Mouse (Mus musculus) urinary bladder, adult 18-20 months (tissue): ENCODE measurements around the gene Klra10.
"Not testable (repeated sequence)": the region's sequence is repeated elsewhere in the genome, so short reads cannot be mapped to it uniquely, and the experiment has no call there.

Experiments
- DNase-seq, 2 experiments: peaks; one replicate each; pipeline ENCODE4 v3.0.0; 2022; ENCODE audit warnings: low spot score in 2 of 2, mixed read lengths in 2 of 2

Gene Klra10

GRCm38 (mm10) chr6:130281828-130282227 is at the start of gene Klra10:
Gene Klra10 (minus strand): TSS chr6:130281928.
- DNase-seq: not testable (repeated sequence)

DNA sequence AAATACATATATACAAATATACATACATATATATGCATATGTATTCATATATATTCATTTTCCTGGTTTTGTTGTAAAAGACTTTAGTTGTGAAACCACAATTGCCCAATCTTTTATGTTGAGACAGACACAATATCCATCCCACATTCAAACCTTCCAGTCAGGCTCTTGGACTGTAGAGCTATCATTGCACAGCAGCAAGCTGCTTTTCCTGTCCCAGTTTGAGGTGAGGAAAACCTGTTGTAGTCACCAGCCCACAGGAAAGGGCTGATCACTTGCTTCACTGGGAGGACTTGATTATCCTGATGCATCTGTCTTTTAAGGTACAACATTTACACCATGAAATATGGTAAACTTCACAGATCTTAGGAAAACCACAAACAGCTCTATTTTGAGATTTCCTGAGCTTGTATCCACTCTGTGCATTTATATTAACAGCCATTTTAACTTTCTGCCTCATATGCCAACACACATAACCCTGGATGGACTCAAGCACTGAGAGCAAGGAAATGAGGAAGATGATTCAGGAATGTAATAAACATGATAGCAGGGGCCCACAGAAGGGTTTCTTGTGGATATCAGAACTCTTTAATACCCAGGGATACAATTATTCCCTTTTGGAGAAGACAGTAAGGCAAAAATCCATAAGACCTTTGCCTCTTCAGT is 6.4 kb upstream of the Klra10 start:
- no peak for DNase-seq

DNA sequence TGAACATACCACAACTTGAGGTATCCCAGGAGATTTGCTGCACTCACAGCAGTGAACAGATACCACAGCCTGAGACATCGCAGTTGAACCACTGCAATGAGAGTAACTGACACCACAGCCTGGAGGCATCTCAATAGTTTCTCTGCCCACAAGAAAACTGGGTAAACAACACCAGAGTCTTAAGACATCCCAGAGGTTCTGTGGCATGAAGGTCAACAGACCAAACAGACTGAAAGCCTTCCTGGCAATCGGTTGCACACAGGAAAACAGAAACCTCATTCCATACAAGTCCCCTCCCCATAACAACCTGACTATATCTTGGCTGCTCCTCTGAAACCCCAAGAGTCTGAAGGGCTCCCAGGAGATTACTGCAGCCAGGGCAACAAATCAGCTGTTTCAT is 26.4 kb downstream of the Klra10 start:
- no peak for DNase-seq

DNA sequence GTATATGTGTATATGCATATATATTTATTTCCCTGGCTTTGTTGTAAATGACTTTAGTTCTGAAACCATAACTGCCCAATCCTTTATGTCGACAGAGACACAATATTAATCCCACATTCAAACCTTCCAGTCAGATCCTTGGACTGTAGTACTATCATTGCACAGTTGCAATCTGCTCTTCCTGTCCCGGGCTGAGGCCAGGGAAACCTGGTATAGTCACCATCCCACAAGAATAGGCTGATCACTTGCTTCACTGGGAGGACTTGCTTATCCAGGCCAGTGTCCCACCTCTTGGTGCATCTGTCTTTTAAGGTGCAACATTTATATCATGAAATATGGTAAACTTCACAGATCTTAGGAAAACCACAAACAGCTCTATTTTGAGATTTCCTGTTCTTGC is 44.2 kb downstream of the Klra10 start:
- DNase-seq: no peak

GRCm38 (mm10) chr6:130236635-130237034 is 45.1 kb downstream of the Klra10 start:
- no peak for DNase-seq

DNA sequence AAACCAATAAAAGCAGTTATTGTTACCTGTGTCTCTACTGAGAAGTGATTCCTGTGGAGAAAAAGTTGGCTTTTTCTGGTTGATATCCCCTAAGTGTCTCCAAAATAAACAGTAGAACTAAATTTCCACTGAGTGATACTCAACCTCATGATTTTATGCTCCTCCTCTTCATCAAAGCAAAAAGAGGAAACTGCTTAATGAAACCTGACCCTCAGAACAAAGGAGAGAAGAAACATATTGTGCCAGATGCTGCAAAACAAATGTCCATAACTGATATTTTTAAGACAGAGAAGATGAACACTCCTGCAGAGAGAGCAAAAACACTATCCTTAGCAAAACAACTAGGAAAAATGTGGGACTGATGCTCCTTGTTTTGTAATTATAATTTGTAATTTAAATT is 48.5 kb downstream of the Klra10 start, which contains the start of gene Klra7:
TSS of gene Klra7 (minus strand) at position 101 of the 400 bp plus-strand sequence.
- no peak for DNase-seq
